Mouse (Mus musculus): Measurements from ENCODE around the gene Accs.

DNA sequence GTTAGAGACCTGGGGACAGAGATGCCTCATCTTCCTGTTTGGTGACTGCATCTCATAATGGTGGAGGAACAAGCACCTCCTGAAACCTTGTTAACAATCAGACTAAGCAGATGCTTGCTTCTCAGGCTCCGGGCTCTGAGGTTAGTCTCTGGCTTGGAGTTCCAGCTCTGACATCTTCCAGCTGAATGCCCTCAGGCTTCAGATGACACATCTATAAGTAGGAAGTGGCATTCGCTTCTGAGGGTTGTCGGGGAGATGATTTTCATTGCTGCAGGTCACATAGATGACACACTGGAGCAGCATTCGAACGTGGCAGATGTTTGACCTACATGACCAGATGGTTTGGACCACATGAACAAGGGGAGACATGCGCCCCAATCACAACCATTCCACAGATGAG lies 38.6 kb upstream of the Accs start:
- no peak for TF ChIP-seq CTCF (conservative IDR thresholded peaks at IDR 0.05 in 1 of 2, IDR thresholded peaks at IDR 0.05 in 1 of 2; ENCODE audit: low read depth in 2 of 2, low read length in 2 of 2)
- no peak for TF ChIP-seq NRF1 (IDR thresholded peaks at IDR 0.05; ENCODE audit: low read depth, low read length)
- no peak for TF ChIP-seq HCFC1 (IDR thresholded peaks at IDR 0.05; ENCODE audit: low read depth, low read length)
- TF ChIP-seq TCF12 (IDR thresholded peaks at IDR 0.05; ENCODE audit: low read depth, low read length): no peak
- TF ChIP-seq EP300 (IDR thresholded peaks at IDR 0.05; ENCODE audit: low read length): no peak
- TF ChIP-seq MAZ (IDR thresholded peaks at IDR 0.05; ENCODE audit: low read depth, low read length): no peak
